Mouse (Mus musculus) midbrain, embryonic 14.5 days (tissue): ENCODE measurements at regions not wholly inside any gene's neighbourhood (a gene's known extent, or its start where the extent isn't known, plus 50 kb on each side); places are given as distances from the start of the nearest gene placed in this dataset.
A peak's percentile ranks its signal among the peaks of the same experiment; 100 is the strongest.

Experiments
- ATAC-seq: fragments of 200-750 bp; cut with Nextera tagmentation; 2 replicates; pipeline ENCODE4 v1.8.0; 2017; ENCODE audit warnings: moderate number of reproducible peaks, moderate library complexity; ENCODE audit not compliant: low FRiP score, low TSS enrichment
- DNase-seq: peaks from one replicate; pipeline ENCODE4 v3.0.0-alpha.2; 2015
- H3K27ac ChIP-seq: fragments of 300-500 bp; sonication (generic); replicated peaks from 2 replicates; pipeline ENCODE4 v1.5.1; 2014; ENCODE audit warnings: mild to moderate bottlenecking, low read depth, low read length, moderate library complexity
- H3K27me3 ChIP-seq: fragments of 300-500 bp; sonication (generic); 2 replicates; pipeline ENCODE4 v1.6.1; 2014; ENCODE audit warnings: low read length, control low read depth, mixed read lengths; ENCODE audit not compliant: control insufficient read depth, insufficient read depth
- H3K36me3 ChIP-seq: fragments of 300-500 bp; sonication (generic); 2 replicates; pipeline ENCODE4 v1.6.1; 2014; ENCODE audit warnings: low read length, control low read depth; ENCODE audit not compliant: control insufficient read depth, insufficient read depth
- H3K4me1 ChIP-seq: fragments of 300-500 bp; sonication (generic); 2 replicates; pipeline ENCODE4 v1.6.1; 2014; ENCODE audit warnings: mild to moderate bottlenecking, antibody characterized with exemption, low read length, control low read depth; ENCODE audit not compliant: control insufficient read depth, insufficient read depth
- H3K4me2 ChIP-seq: fragments of 300-500 bp; sonication (generic); 2 replicates; pipeline ENCODE4 v1.6.1; 2014; ENCODE audit warnings: mild to moderate bottlenecking, low read length, moderate library complexity
- H3K4me3 ChIP-seq: fragments of 300-500 bp; sonication (generic); replicated peaks from 2 replicates; pipeline ENCODE4 v1.5.1; 2014; ENCODE audit warnings: low read depth, low read length
- H3K9ac ChIP-seq: fragments of 300-500 bp; sonication (generic); replicated peaks from 2 replicates; pipeline ENCODE4 v1.6.1; 2014; ENCODE audit warnings: mild to moderate bottlenecking, low read length, moderate library complexity
- H3K9me3 ChIP-seq: fragments of 300-500 bp; sonication (generic); 2 replicates; pipeline ENCODE4 v1.6.1; 2016; ENCODE audit warnings: low read length, control low read depth, mixed read lengths; ENCODE audit not compliant: control insufficient read depth
- WGBS: fragments of 180-500 bp; shearing (Covaris S2); extraction: QIAGEN DNeasy Blood & Tissue Kit; methylation state at CpG from one replicate; pipeline ENCODE4 v1.1.7; 2014; 5-methylcytosine and 5-hydroxymethylcytosine counted together

DNA sequence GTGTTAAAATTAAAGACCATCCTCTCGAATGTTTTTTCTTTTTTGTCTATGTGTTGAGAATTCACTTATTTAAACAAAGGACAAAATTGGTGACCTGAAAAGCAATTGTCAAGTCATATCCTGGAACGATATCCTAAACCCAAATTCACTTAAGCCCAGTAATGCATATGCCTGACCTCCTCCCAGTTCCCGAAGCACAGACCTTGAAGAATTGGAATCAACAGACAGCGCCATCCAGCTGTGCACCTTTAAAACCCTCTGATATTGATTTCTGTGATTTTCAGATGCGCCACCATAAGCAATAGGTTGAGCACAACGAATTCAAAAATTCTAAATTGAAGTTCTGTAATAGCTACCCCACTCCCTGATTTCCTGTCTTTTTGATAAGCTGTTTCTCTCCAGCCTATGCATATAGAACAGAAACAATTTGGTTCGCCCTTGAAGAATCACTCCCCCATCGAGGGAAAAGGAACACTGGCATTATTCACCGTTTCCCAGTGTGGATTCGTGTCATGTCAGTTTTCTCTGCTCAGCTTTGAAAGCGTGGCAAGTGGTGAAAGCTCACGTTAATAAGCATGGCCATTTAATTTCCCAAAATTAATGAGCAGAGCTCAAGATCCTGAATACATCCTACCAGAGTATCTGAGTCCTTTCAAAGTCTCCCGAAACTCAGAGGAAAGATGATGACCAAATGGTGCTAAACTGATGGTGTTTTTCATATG, 682.1 kb downstream of the Utrn start:
- no peak for ATAC-seq
- Histone ChIP-seq H3K4me2 (peak overlapping the region; percentile 37), H3K9me3 (no peaks in the 10 kb centered on the region), H3K27ac (peak overlapping the region; percentile 41; the same call in 1 of the 2 replicates), H3K9ac (no peak overlapping the region; the same call in 1 of the 2 replicates), H3K4me3 (0 out of 2 replicates have a peak overlapping the region, but pooled peaks have one; percentile 5), H3K4me1 (0 out of 2 replicates have a peak, but pooled peaks cover 21% of the 10 kb centered on the region), H3K27me3 (no peaks in the 10 kb centered on the region), H3K36me3 (no peaks in the 10 kb centered on the region)
- DNase-seq = peak; percentile 62
- WGBS = 38% methylated on average over 13 of the region's 13 CpGs

DNA sequence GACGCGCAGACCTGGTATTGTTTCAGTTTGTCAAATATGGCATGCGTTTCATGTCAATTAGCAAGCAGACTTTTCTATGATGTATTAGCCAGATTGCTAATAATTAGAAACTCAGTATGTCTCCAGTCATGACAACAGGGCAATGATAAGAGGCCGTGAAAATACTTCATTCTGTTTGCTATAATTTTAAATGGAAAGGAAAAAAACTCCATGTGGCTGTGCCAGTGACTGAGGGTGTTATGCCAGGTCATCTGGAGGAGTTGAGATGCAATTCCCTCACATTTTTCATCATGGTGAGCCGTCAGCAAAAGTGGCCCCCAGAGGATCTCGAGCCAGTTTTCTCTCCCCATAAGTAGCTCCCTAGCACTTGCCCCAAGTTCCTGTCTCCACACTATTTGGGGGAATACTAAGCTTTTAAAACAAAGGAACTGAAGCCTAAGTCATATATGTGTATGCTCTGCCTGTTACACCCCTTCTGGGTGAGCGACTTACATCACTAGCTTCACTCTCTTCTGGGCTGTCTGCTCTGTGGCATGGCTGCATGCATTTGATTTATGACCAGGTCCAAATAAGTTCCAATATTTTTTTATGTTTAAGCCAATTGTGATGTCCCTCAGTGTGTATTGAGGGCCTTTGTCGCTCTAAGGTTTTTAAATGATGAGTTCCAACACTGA, 681.4 kb downstream of the Utrn start:
- H3K9ac ChIP-seq = no peak overlapping the region
- peak overlapping the region; percentile 37 for H3K4me2 ChIP-seq
- no peak for DNase-seq
- H3K9me3 ChIP-seq = no peaks in the 10 kb centered on the region
- 0 out of 2 replicates have a peak overlapping the region, but pooled peaks have one; percentile 15 for H3K27ac ChIP-seq
- no peaks in the 10 kb centered on the region for H3K27me3 ChIP-seq
- H3K36me3 ChIP-seq = no peaks in the 10 kb centered on the region
- ATAC-seq = no peak
- 58% methylated on average over 8 of the region's 8 CpGs for WGBS
- no peak overlapping the region for H3K4me3 ChIP-seq
- H3K4me1 ChIP-seq = 0 out of 2 replicates have a peak, but pooled peaks cover 21% of the 10 kb centered on the region

DNA sequence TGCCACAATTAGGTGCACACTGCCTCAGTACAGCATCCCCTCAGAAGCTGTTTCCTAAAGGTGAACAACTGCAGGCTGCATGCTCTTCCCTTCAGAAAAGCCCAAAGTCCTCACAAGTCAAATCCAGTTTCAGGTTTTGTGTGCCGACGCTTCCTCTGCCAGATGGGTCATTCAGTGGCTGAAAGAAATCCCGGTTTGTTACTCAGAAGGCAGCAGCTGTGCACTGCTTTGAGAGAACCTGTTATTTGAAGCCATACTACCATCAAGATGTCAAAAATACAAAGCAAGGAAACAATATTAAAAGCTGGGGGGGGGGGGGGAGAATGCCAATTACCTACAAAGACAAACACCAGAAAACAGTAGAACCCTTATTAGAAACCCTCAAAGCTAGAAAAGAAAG, 678.7 kb downstream of the Utrn start:
- no peaks in the 10 kb centered on the region for H3K27me3 ChIP-seq
- 40% methylated on average over 3 of the region's 3 CpGs for WGBS

GRCm38 (mm10) chr10:12207301-12207700, 661.9 kb downstream of the Utrn start:
- Histone ChIP-seq H3K4me1 (no peaks in the 10 kb centered on the region), H3K9ac (no peak overlapping the region), H3K4me3 (no peak overlapping the region), H3K4me2 (no peak overlapping the region), H3K36me3 (no peaks in the 10 kb centered on the region), H3K9me3 (no peaks in the 10 kb centered on the region), H3K27ac (no peak overlapping the region), H3K27me3 (no peaks in the 10 kb centered on the region)
- ATAC-seq = no peak
- no peak for DNase-seq
- 90% methylated on average over 2 of the region's 2 CpGs for WGBS

More for the DNA sequence above, 678.7 kb downstream of the Utrn start:
- Histone ChIP-seq H3K9me3 (no peaks in the 10 kb centered on the region), H3K36me3 (no peaks in the 10 kb centered on the region), H3K4me2 (no peak overlapping the region), H3K4me1 (0 out of 2 replicates have a peak, but pooled peaks cover 21% of the 10 kb centered on the region), H3K4me3 (no peak overlapping the region), H3K27ac (no peak overlapping the region), H3K9ac (no peak overlapping the region)
- ATAC-seq (no peak), DNase-seq (peak; percentile 14)

DNA sequence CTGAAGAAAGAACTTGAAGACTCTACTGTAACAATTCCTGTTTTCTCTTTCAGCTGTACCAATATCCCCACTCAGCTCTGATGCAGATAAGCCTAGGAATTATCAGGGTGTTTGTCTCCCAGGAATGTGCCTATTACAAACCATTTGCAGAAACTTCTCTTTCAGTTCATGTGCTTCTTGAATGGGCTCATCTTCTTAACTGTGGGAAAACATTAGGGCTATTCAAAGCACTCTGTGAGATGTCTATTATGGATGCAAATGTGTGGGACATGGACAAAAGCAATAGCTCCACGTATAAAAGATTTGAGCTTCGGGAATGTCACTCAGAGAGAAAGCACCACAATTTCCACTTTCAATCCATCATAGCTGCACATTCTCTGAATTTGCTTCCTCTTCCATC, 659.0 kb downstream of the Utrn start:
- Histone ChIP-seq H3K27ac (no peak overlapping the region), H3K9me3 (no peaks in the 10 kb centered on the region), H3K36me3 (no peaks in the 10 kb centered on the region), H3K4me1 (no peaks in the 10 kb centered on the region), H3K9ac (no peak overlapping the region), H3K4me3 (no peak overlapping the region), H3K27me3 (no peaks in the 10 kb centered on the region), H3K4me2 (no peak overlapping the region)
- ATAC-seq = no peak
- WGBS = 26% methylated on average over 2 of the region's 2 CpGs
- DNase-seq = no peak

DNA sequence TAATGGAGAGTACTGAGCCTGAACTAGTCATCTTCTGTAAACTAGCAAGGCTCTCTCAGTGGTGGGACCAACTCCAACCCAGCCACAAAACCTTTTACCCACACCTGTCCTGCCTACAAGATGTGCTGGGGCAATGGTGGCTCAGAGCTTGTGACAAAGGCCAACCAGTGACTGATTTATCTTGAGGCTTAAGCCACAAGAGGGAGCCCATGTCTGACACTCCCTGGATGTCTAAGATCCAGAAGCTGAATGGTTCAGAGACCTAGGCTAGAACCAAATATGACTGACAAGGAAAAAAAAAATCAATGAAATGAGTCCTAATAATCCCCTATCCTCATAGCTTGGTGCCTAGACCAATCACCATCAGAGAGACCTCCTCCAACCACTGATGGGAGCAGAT, 650.3 kb downstream of the Utrn start:
- H3K4me3 ChIP-seq = no peak overlapping the region
- ATAC-seq (no peak), DNase-seq (peak; percentile 16)
- H3K9me3 ChIP-seq = no peaks in the 10 kb centered on the region
- H3K4me1 ChIP-seq = no peaks in the 10 kb centered on the region
- no peak overlapping the region for H3K9ac ChIP-seq
- H3K27me3 ChIP-seq = no peaks in the 10 kb centered on the region
- no peak overlapping the region for H3K27ac ChIP-seq
- no peaks in the 10 kb centered on the region for H3K36me3 ChIP-seq
- H3K4me2 ChIP-seq = no peak overlapping the region

DNA sequence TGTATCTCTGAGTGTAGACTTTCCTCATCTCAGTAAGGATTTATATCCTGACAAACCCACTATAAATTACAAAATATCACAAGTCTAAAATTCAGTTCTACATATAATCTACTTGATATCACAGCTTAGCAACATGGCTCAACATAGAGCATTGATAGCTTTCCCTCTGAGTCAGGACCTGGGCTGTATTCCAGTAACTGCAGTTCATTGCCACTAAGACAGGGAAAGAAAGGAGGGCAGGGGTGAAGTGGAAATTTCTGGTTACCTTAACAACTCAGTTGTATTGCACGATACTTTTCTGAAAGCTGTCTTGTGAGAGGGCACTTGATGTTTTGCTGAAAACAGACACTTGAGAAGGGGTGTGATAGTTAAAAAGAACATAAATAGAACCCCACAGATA, 635.0 kb downstream of the Utrn start:
- no peaks in the 10 kb centered on the region for H3K36me3 ChIP-seq
- no peak overlapping the region for H3K9ac ChIP-seq
- H3K9me3 ChIP-seq = no peaks in the 10 kb centered on the region
- no peaks in the 10 kb centered on the region for H3K4me1 ChIP-seq
- no peak overlapping the region for H3K4me2 ChIP-seq
- H3K27me3 ChIP-seq = no peaks in the 10 kb centered on the region
- no peak overlapping the region for H3K27ac ChIP-seq
- H3K4me3 ChIP-seq = no peak overlapping the region
- 91% methylated on average over 1 of the region's 1 CpGs for WGBS
- ATAC-seq = no peak
- no peak for DNase-seq

- Histone ChIP-seq H3K9ac (no peak overlapping the region), H3K27ac (no peak overlapping the region), H3K27me3 (no peaks in the 10 kb centered on the region), H3K4me3 (no peak overlapping the region), H3K9me3 (no peaks in the 10 kb centered on the region), H3K36me3 (no peaks in the 10 kb centered on the region), H3K4me2 (no peak overlapping the region), H3K4me1 (no peaks in the 10 kb centered on the region)
- WGBS = 73% methylated on average over 3 of the region's 3 CpGs
- no peak for ATAC-seq
- DNase-seq = no peak
Observed at GRCm38 (mm10) chr10:12248853-12249252, 620.3 kb downstream of the Utrn start.

DNA sequence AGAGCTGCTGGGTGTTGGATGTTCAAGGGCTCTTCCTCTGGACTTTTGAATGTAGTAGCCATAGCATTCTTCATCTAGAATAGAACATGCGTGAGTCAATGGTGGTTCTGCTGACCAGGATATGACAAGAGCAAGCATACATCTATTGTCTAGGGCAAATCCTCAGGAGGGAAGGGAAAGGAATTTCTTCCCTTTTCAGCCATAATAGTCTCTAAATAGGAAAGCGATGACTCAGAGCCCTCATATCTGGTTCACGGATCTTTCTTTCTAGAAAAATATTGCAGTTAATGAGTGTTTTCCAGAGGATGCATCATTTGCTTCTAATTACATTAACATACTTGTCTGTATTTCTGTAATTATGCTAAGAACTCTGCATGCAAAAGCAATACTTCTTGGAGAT, 615.9 kb downstream of the Utrn start:
- WGBS = 93% methylated on average over 3 of the region's 3 CpGs
- H3K9ac ChIP-seq = no peak overlapping the region
- H3K4me2 ChIP-seq = no peak overlapping the region
- no peaks in the 10 kb centered on the region for H3K9me3 ChIP-seq
- no peaks in the 10 kb centered on the region for H3K36me3 ChIP-seq
- H3K4me3 ChIP-seq = no peak overlapping the region
- H3K27ac ChIP-seq = no peak overlapping the region
- ATAC-seq (no peak), DNase-seq (no peak)
- no peaks in the 10 kb centered on the region for H3K27me3 ChIP-seq
- no peaks in the 10 kb centered on the region for H3K4me1 ChIP-seq
